Mouse (Mus musculus) ES-E14 (cell line): ENCODE data around the gene Gm26897. TPM values are rescaled to one million over a fixed set of nuclear protein-coding genes. Genes with fewer than 3 reads are reported as not detected.

Source experiments
- DNase-seq: peaks from one replicate; pipeline ENCODE4 v3.0.0-alpha.2; 2013; ENCODE audit warnings: low read depth, low spot score
- H3K27ac ChIP-seq: 2 replicates; pipeline ENCODE4 v1.5.1; 2012; ENCODE audit warnings: low read depth, mild to moderate bottlenecking, low read length, moderate library complexity, mixed read lengths; ENCODE audit not compliant: poor library complexity, insufficient read depth, severe bottlenecking
- H3K36me3 ChIP-seq: 2 replicates; pipeline ENCODE4 v1.6.1; 2012; ENCODE audit warnings: mild to moderate bottlenecking, low read length, moderate library complexity, mixed read lengths; ENCODE audit not compliant: control insufficient read depth, poor library complexity, insufficient read depth, severe bottlenecking
- H3K4me1 ChIP-seq, 2 experiments: fragments of 150-350 bp in 1 of 2; sonication (generic) in 1 of 2; 2 replicates each; pipeline ENCODE4 v1.6.1; 2012; ENCODE audit warnings: low read length in 2 of 2, mild to moderate bottlenecking in 1 of 2, mixed read lengths in 1 of 2; ENCODE audit not compliant: control insufficient read depth in 2 of 2, insufficient read depth in 2 of 2, poor library complexity in 1 of 2
- H3K4me3 ChIP-seq, 2 experiments: fragments of 150-350 bp in 1 of 2; sonication (generic) in 1 of 2; 2 replicates each; pipeline ENCODE4 v1.5.1; 2012; ENCODE audit warnings: low read length in 2 of 2, low read depth in 1 of 2, mild to moderate bottlenecking in 1 of 2, mixed read lengths in 1 of 2; ENCODE audit not compliant: insufficient read depth in 1 of 2, poor library complexity in 1 of 2, severe bottlenecking in 1 of 2
- H3K9ac ChIP-seq: 2 replicates; pipeline ENCODE4 v1.6.1; 2012; ENCODE audit warnings: low read depth, mild to moderate bottlenecking, low read length, mixed read lengths; ENCODE audit not compliant: poor library complexity, insufficient read depth, severe bottlenecking
- H3K9me3 ChIP-seq: fragments of 150-350 bp; sonication (generic); 2 replicates; pipeline ENCODE4 v1.6.1; 2012; ENCODE audit warnings: low read depth, mild to moderate bottlenecking, low read length; ENCODE audit not compliant: control insufficient read depth, insufficient read depth
- CHD2 ChIP-seq: IDR thresholded peaks from 2 replicates; pipeline ENCODE4 v1.6.1; 2014; ENCODE audit warnings: mild to moderate bottlenecking, low read depth, low read length, inconsistent platforms
- HCFC1 ChIP-seq: IDR thresholded peaks from 2 replicates; pipeline ENCODE4 v1.6.1; 2012; ENCODE audit warnings: low read length, inconsistent platforms, borderline replicate concordance; ENCODE audit not compliant: insufficient read depth
- MAFK ChIP-seq: IDR thresholded peaks from 2 replicates; pipeline ENCODE4 v1.6.1; 2014; ENCODE audit warnings: mild to moderate bottlenecking, low read depth, low read length, inconsistent platforms; ENCODE audit not compliant: insufficient read depth
- ZC3H11A ChIP-seq: IDR thresholded peaks from 2 replicates; pipeline ENCODE4 v1.6.1; 2012; ENCODE audit warnings: low read depth, mild to moderate bottlenecking, inconsistent platforms, low read length, borderline replicate concordance
- ZNF384 ChIP-seq: IDR thresholded peaks from 2 replicates; pipeline ENCODE4 v1.6.1; 2012; ENCODE audit warnings: low read depth, low read length, inconsistent platforms
- in situ Hi-C, 2 experiments: fragments of 600-800 bp; cut with MboI; formaldehyde crosslinking; loops; one replicate each; pipeline ENCODE4 v1.15.1; 2025; ENCODE audit warnings: low sequenced_read_pairs in 2 of 2, inconsistent platforms in 1 of 2; ENCODE audit not compliant: unreplicated experiment in 2 of 2
- total RNA-seq: library from RNA; depleted of rRNA; stranded (reverse); fragments of 300-350 nt; gene quantifications from 2 replicates; pipeline ENCODE4 v1.2.3, GENCODE M21; 2012

Gene Gm26897
- total RNA-seq, 1 experiment = not detected

DNA sequence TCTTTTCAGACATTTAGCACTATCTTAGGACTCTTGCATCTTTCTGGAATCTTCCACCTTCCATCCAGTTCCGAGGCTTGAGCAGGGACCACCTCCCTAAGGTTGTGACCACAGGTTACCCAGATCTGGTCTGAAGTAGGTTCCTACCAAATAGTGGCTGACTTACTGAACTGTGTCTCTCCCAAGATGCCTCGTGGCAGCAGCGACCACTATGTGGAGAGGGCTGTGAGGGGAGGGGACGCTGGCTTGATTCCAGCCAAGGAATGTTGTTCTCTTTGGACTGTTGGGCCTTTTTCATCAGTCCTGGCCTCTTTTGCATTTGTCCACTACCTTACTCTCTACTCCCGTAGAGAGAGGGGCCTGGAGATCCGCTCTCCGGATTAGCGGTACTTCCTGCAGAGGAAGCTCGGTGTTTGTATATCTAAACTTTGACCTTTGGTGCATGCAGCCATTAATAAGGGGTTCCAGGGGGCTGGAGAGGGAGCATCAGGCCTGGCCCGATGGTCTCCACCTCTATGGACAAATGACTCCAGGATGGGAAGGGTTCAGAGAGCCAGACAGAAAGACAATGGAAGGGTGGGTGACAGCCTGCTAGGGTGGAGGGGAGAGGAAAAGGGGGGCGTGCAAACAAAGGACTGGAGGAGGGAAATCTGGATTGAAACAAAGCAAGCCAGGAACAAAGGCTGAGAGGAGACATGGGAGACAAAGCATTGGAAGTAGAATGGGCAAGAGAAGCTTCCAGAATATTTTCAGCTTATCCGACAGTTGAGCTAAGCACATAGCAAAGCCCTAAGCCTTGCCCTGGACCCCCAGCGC is 39.1 kb downstream of the Gm26897 start:
- Histone ChIP-seq H3K36me3 (no peaks in the 10 kb centered on the region), H3K4me3 (no peak overlapping the region), H3K4me1 (peaks cover 4 to 12% of the 10 kb centered on the region in 2 experiments; a peak in 2 of 4 replicates), H3K9ac (no peak overlapping the region), H3K9me3 (no peaks in the 10 kb centered on the region), H3K27ac (no peak overlapping the region)
- in situ Hi-C loops = no loop called here
- no peak for DNase-seq
- no peak for TF ChIP-seq ZC3H11A
- no peak for TF ChIP-seq MAFK
- TF ChIP-seq HCFC1 = no peak
- TF ChIP-seq CHD2 = no peak
- no peak for TF ChIP-seq ZNF384

DNA sequence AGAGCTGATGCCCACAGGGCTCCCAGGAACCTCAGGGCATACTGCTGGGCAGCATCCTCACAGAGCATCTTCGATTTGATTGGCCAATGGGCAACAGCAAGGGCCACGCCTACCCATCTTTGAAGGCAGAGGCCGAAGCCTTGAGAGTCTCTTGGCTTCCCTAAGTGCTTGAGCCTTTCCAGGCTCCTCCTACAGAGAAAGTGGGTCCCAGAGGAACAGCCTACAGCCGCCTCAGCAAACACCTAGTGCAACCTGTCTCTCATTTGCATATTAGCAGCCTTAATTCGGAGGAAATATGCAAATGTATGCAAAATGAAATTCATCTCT is 39.6 kb downstream of the Gm26897 start:
- no peak for DNase-seq
- no peak overlapping the region for H3K9ac ChIP-seq
- no peak overlapping the region for H3K27ac ChIP-seq
- in situ Hi-C loops = no loop called here
- H3K36me3 ChIP-seq = no peaks in the 10 kb centered on the region
- no peak overlapping the region for H3K4me3 ChIP-seq
- no peaks in the 10 kb centered on the region for H3K9me3 ChIP-seq
- H3K4me1 ChIP-seq = peaks cover 4 to 12% of the 10 kb centered on the region in 2 experiments; a peak in 2 of 4 replicates
- TF ChIP-seq HCFC1 = no peak
- no peak for TF ChIP-seq ZNF384
- no peak for TF ChIP-seq MAFK
- TF ChIP-seq ZC3H11A = no peak
- no peak for TF ChIP-seq CHD2

DNA sequence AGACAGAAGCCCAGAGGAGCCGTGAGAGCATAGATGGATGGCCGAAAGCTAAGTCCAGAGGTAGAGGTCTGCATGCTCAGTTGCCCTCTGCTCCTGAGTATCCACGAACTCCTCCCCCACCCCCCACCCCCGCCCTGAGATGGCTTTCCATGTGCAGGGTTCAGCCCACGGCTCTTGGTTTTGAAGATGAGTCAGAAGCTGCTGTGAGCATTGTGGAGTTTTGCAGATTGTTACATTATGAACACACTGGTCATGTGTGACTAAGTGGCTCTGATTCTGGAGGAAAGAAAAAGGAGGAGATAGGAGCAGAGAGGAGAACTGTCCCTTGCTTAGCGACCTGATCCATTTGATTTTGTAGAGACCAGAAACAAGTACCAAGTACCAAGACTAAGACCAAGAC is 42.5 kb downstream of the Gm26897 start:
- Histone ChIP-seq H3K9me3 (no peaks in the 10 kb centered on the region), H3K4me3 (no peak overlapping the region), H3K27ac (no peak overlapping the region), H3K9ac (no peak overlapping the region), H3K4me1 (peaks cover 2 to 6% of the 10 kb centered on the region in 2 experiments; a peak in 2 of 4 replicates), H3K36me3 (no peaks in the 10 kb centered on the region)
- DNase-seq = no peak
- TF ChIP-seq ZNF384 = no peak
- no peak for TF ChIP-seq ZC3H11A
- TF ChIP-seq CHD2 = no peak
- TF ChIP-seq HCFC1 = no peak
- TF ChIP-seq MAFK = no peak
- in situ Hi-C loops = no loop called here

DNA sequence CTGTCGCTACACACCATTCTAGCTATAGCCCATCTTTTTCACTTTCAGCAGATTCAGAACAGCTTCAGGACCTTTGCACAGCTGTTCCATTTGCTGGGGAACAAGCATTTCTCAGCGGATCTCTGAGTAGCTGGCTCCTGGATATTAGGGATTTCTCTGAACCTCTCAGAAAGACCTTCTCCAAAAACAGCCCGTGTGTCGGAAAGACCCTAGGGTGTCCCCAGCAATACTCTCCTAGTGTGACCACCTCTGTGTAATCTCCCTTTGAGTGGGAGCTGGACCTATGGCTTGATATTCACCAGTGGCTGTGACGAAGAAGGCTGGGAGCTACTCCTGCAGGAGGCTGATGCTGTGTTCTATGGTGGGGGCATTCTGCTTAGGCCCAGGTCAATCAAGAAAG is 44.4 kb downstream of the Gm26897 start:
- Histone ChIP-seq H3K4me1 (peaks cover 2 to 3% of the 10 kb centered on the region in 2 experiments; a peak in 2 of 4 replicates), H3K4me3 (no peak overlapping the region), H3K36me3 (no peaks in the 10 kb centered on the region), H3K27ac (no peak overlapping the region), H3K9ac (no peak overlapping the region), H3K9me3 (no peaks in the 10 kb centered on the region)
- in situ Hi-C loops = no loop called here
- no peak for TF ChIP-seq ZC3H11A
- TF ChIP-seq ZNF384 = no peak
- TF ChIP-seq HCFC1 = no peak
- no peak for TF ChIP-seq CHD2
- TF ChIP-seq MAFK = no peak
- DNase-seq = no peak
